Mouse (Mus musculus) testis, postnatal 14 days (tissue): ENCODE data around the gene Bbs1.
A peak's percentile ranks its signal among the peaks of the same experiment; 100 is the strongest.
"Not testable (repeated sequence)": the region's sequence is repeated elsewhere in the genome, so short reads cannot be mapped to it uniquely, and the experiment has no call there.

Experiments used
- DNase-seq: peaks from one replicate; pipeline ENCODE4 v3.0.0; 2021; ENCODE audit warnings: low spot score

The Bbs1 gene

DNA sequence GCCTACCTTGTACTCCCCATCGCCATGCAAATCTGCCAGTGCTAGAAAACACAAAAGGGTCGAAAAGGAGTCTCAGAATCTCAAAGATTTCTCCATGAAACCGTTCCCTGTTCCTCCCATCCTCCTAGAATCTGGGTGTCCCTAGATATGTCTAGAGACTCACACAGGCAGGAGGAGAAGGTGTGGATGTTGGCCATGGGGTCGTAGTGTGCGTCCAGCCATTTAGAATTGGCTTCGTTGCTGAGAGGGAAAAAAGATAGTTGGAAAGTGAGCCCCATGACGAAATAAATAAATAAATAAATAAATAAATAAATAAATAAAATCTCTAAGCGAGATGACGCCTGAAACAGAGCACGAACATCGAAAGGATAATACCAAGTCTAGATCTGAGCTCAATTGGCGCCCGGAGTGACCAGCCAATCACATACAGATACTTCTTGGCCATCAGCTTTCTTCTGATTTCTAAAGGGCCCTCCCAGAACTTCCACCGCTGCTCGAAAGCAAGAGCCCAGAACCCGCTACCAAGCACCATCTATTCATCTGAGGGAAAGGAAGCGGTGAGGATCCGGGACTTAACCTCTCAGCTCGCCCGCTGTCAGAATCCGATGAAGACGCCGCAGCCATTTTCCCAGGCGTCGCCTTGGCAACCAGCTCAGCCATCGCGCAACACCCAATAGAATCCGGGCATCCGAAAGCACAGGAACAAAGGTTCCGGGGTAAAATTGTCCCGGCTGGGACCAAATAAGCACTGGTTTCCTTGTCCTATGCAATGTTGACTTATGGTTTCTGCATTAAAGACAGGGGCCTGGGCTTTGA lies at the start of gene Bbs1:
Bbs1 (minus strand) TSS at position 650 of the 816 bp plus-strand sequence.
- DNase-seq = peak; percentile 83

DNA sequence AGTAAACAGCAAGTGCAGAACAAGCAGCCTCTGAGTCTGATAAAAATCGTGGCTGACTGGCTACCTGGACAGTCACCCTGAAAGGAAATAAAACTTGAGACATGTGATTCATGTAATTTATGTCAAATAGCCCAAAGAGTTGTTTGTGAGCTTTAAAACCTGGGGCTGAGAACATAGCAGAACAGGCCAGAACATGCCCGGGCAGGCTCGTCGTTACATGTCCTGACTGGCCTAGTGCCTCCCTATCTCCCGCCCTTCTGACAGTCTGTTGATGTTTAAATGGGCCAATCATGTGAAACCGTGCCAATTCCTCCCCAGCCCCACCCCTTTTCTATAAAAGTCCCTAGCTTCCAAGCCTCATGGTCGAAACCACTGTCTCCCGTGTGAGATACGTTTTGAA lies 42.2 kb upstream of the Bbs1 start:
- not testable (repeated sequence) for DNase-seq

DNA sequence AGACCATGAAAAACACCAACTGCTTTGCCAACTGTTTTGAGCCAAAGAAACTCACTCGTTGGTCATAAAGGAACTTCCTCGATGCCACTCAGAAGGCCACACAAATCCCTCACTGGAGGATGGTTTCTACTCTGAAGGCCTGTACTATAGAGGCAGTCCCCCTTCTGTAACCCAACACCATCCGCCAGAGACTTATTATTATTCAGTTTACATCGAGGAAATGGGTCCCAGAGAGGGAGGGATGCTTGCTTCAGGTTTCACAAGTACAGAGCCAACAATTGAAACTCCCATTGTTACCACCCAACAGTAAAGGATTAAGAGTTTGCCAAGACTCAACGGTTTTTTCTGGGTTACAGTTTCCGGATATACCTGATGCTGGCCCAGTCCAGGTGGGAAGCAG lies 39.1 kb upstream of the Bbs1 start:
- no peak for DNase-seq

DNA sequence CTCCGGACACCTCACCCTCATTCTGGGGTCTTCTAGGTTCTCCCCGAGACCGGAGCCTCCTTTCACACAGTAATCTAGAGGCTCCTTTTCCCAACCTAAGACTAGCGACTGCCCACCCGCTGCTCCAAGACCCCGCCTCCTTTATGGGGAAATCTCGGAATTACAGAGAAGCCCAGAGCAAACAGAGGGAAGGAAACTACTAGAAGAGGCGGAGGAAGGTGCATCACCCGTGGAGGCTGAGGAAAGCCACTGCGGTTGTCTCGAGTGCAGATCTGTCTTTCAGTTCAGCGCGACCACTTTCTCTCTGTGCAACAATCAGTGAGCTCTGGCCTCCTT lies 36.8 kb upstream of the Bbs1 start:
- DNase-seq = no peak

- DNase-seq = peak; percentile 82
Measured at GRCm38 (mm10) chr19:4942551-4943252, 36.3 kb upstream of the Bbs1 start, which contains the start of gene Peli3. TSS of gene Peli3 (minus strand) at chr19:4943127.

GRCm38 (mm10) chr19:4937444-4938310 lies 31.2 kb upstream of the Bbs1 start:
- DNase-seq = no peak

DNA sequence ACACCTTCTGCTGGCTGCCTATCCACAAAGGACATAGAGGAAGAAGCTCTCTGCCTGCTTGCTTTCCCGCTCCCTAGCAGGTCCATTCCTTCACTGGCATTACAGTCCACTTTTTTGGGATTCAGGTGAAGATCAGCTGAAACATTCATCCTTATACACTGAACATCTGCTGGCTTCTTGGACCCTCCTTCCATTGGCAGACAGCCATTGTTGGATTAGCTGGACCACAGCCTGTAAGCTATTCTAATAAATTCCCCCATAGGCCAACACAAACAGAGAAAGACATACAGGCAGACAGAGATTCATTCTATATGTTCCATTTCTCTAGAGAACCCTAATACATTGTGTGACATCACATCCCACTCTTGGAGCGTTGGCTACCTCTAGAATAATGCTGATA lies 30.5 kb upstream of the Bbs1 start:
- DNase-seq = no peak

- DNase-seq = no peak
Measured at GRCm38 (mm10) chr19:4928781-4929180, 22.4 kb upstream of the Bbs1 start.

- DNase-seq = peak; percentile 98
Measured at GRCm38 (mm10) chr19:4927904-4928531, 21.6 kb upstream of the Bbs1 start, which contains the start of gene Dpp3. TSS of gene Dpp3 (minus strand) at chr19:4928287.

GRCm38 (mm10) chr19:4925121-4925860 lies 18.9 kb upstream of the Bbs1 start:
- DNase-seq = no peak

DNA sequence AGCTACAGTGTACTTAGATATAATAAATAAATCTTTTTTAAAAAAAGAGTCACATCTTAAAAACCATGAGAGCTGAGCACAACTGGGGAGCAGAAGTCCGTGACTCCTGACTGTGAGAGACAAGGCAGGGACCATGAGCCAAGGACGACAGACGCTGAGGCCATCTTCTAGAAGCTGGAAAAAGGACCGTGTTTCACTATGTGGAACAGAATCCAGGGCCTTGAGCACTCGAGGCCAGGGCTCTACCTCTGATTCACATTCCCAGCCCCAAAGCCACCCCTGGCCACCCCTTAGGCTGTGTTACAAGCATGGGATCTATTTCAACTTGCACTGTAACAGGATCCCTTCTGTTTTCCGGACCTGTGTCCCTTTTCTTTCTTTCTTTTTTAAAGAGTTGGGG lies 13.2 kb upstream of the Bbs1 start:
- DNase-seq = no peak

DNA sequence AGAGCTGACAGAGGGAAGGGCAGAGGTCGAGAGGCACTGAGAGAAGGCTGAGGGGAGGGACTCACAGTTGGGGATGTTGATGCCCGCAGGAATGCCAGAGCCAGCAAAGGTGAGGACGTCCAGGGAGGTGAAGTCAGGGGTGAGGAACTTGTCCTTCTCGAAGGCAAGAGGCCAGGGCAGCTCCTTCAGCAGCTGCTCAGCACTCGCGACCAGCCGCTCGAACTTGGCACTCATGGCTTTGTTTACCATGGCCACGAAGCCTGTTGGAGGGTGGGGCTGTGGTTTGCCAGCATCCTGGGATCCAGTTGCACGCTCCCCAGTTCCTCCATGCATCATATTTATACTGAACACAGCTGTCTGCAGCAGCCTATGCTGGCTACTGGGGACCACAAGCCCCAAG lies 10.4 kb upstream of the Bbs1 start:
- DNase-seq = no peak

- DNase-seq = no peak
Measured at GRCm38 (mm10) chr19:4915924-4916603, 9.6 kb upstream of the Bbs1 start.

GRCm38 (mm10) chr19:4909376-4909775 lies 2.9 kb upstream of the Bbs1 start:
- DNase-seq = no peak

DNA sequence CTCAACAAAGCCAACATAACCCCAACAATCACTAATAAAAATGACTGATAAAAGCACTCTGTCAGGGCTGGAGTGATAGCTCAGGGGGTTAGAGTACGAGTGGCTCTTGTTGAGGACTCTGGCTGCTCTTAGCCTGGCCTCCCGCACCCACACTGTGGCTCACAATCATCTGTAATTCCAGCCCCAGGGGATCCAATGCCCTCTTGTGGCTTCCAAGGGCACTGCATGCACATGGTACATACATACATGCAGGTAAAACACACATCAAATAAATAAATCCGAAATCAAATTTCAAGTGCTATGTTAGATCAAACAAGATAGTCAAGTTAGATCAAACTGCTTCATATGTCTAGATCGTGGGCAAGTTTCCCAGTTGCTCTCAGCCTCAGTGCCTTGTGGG lies 1.7 kb upstream of the Bbs1 start:
- no peak for DNase-seq

GRCm38 (mm10) chr19:4899888-4900287 lies 6.5 kb downstream of the Bbs1 start:
- no peak for DNase-seq

DNA sequence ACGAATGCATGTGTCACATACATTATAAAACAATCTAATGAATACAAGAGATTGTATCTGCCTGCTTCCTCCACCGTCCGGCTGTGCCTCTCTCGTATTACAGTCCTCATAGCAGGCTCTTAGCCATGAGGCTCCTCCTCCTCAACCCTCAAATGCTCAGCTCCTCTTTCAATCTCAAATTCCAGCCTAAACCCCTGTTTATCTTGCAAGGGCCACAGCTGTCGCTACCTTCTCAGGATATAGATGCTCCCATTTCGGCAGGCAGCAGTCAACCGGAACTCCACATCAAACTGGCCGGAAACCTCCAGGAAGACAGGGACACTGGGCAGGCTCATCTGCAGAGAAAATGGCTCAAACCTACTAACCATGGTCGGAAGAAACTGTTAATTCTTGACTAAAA lies 7.5 kb downstream of the Bbs1 start:
- no peak for DNase-seq

DNA sequence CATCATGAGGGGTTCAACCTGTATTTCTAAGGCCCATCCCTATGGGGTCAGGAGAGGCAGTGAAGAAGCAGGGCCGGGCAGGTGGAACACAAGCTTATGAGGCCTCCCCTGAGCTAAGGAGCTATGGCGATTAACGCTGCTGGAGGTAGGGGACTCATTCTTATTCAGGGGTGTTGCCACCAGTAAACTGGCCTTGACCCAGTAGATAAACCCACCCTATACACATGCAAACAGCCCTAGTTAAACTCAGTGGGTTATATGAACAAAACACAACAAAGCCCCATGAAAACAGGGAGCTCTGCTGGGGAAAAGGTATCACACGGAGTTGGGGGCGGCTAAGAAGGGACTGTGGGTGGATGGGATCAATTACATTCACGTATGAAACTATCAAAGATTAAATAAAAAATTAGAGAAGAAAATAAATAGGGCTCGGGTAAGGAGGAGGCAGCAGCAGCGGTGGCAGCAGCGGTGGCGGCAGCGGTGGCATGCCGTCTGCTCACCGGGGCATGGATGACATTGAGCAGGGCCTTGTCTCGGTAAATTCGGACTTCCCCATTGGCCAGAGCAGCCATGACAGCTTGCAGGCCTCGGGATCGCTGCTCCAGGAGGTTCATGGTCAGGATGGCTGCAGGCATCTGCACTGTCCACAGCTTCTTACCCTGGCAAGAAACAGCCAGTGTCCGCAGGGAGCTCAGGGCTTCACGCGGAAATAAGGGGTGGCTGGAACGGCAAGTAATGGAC lies 9.5 kb downstream of the Bbs1 start:
- no peak for DNase-seq

DNA sequence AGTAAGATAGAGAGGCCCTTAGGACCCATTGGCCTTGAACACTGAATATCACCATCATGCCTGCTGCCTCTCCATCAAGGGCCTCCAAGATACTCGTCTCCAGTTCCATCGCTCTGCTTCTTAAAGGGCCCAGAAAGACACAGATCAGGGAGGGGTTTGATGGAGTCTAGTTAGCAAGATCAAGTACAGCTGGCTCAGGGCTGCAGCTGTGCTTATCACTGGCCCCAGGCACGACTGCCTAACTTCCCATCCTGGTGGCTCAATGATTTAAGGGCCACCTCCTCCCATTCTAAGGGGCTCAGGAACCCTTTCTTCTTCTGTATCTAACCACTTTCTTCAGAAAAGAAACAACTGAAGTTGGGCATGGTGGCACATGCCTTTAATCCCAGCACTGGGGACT lies 14.6 kb downstream of the Bbs1 start:
- no peak for DNase-seq

DNA sequence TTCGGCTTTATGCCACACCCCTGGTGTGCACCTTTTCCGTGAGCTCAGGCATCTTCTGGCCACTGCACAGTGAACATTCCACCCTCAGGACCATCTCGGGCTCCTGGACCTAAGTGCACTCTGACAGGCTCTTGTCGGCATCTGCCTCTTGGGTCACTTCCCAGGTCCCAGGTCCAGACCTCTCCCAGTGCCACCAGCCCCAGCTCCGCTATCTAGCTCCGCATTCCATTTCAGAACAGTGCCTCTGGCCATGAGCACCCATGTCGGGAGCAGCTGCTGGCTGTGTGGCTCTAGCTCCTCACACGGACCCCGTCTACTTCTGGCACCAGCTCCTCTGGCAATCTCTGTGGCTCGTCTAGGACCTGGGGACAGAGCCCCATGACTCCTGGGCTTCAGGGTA lies 16.6 kb downstream of the Bbs1 start:
- DNase-seq = no peak
